In the genomic region with DNA sequence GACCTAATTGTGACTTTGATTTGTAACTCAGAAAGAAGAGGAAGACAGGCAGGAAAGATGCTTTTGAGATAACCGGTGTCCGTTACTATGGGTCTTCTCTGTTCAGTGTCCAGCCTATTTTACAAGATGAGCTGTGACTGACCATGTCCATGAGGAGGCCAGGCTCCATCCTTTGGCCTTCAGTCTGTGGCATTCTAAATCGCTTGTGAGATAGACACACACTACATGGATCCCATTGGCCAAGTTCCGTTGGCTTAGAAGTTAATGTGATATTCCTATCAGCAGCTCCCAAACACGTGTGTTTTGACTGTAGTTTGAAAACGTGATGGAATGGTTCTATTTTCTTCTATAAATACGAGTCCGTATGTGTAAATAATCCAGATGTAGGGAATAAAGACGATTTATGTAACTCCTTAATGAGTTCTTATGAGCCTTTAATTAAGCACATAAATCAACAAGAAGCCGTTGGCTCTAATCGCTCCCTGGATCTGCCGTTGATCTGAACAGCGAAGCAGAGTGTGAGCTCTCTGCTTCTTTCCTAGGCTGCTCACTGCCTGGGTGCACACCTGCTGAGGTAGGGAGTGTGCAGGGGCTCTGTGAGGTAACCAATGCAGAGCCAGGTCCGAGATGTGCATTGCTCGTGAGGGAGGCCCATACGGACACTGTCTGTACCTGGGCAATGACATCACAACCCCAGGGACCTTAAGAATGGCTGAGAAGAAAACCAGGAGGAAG, we compare ENCODE assay signal across 12 mouse cellular contexts.
"Had no signal": no experiment of that assay in that cellular context is flagged by ENCODE, and none has a peak within 500 bp of the region (broad histone marks: within the 10 kb centered on the region; RNA-seq: fewer than 3 reads in every experiment).

No protein-coding gene starts in this region.

- H3K27me3 ChIP-seq: liver, embryonic 15.5 days; midbrain, embryonic 13.5 days; stomach, embryonic 15.5 days had no signal

- DNase-seq: kidney, adult 9 months; left cerebral cortex, postnatal 4 days; lung, adult 2 months; lung, postnatal 36 days; thymus, adult 2 months; thymus, postnatal 25 days had no signal

- H3K36me3 ChIP-seq: liver, embryonic 15.5 days; midbrain, embryonic 13.5 days; stomach, embryonic 15.5 days had no signal

- H3K9ac ChIP-seq: liver, embryonic 15.5 days; midbrain, embryonic 13.5 days; stomach, embryonic 15.5 days had no signal

- H3K4me3 ChIP-seq: liver, embryonic 15.5 days; midbrain, embryonic 13.5 days; stomach, embryonic 15.5 days had no signal

- ATAC-seq: intestine, embryonic 16.5 days; lung, postnatal 0 days; midbrain, embryonic 13.5 days had no signal

- H3K27ac ChIP-seq: liver, embryonic 15.5 days; midbrain, embryonic 13.5 days; stomach, embryonic 15.5 days had no signal

- H3K4me1 ChIP-seq: liver, embryonic 15.5 days; midbrain, embryonic 13.5 days; stomach, embryonic 15.5 days had no signal

- H3K4me2 ChIP-seq: liver, embryonic 11.5 days; liver, embryonic 15.5 days; midbrain, embryonic 13.5 days; stomach, embryonic 15.5 days had no signal

- H3K9me3 ChIP-seq: liver, embryonic 15.5 days; midbrain, embryonic 13.5 days; stomach, embryonic 15.5 days had no signal
